Mouse (Mus musculus): ENCODE data around the gene Cdh18.

- no peak for TF ChIP-seq CTCF (IDR thresholded peaks at IDR 0.05; ENCODE audit: extremely low read depth, insufficient read depth, low read length)
- TF ChIP-seq POLR2A (IDR thresholded peaks at IDR 0.05; ENCODE audit: extremely low read depth, insufficient read depth, low read length), result no peak
Measured at GRCm38 (mm10) chr15:23021151-23021550, 472.3 kb downstream of the Cdh18 start.

Data from cortical plate, adult 2 months (tissue).